Mouse (Mus musculus) liver, embryonic 16.5 days (tissue): ENCODE measurements around the gene Pde4dip. TPM values are rescaled to one million over a fixed set of nuclear protein-coding genes. Genes with fewer than 3 reads are reported as not detected.

Source experiments
- ATAC-seq: fragments of 200-750 bp; cut with Nextera tagmentation; 2 replicates; pipeline ENCODE4 v1.8.0; 2017; ENCODE audit warnings: low read depth, mild to moderate bottlenecking, moderate number of reproducible peaks, moderate library complexity
- H3K27ac ChIP-seq: fragments of 300-500 bp; sonication (generic); 2 replicates; pipeline ENCODE4 v1.5.1; 2014; ENCODE audit warnings: mild to moderate bottlenecking, low read length
- H3K27me3 ChIP-seq: fragments of 300-500 bp; sonication (generic); 2 replicates; pipeline ENCODE4 v1.6.1; 2014; ENCODE audit warnings: low read depth, low read length, mixed read lengths; ENCODE audit not compliant: control insufficient read depth, insufficient read depth
- H3K36me3 ChIP-seq: fragments of 300-500 bp; sonication (generic); 2 replicates; pipeline ENCODE4 v1.6.1; 2014; ENCODE audit warnings: mild to moderate bottlenecking; ENCODE audit not compliant: control insufficient read depth, insufficient read depth
- H3K4me1 ChIP-seq: fragments of 300-500 bp; sonication (generic); 2 replicates; pipeline ENCODE4 v1.6.1; 2014; ENCODE audit warnings: low read depth, low read length, mixed read lengths; ENCODE audit not compliant: control insufficient read depth
- H3K4me2 ChIP-seq: fragments of 300-500 bp; sonication (generic); 2 replicates; pipeline ENCODE4 v1.6.1; 2014; ENCODE audit warnings: low read depth, low read length, mixed read lengths
- H3K4me3 ChIP-seq: fragments of 300-500 bp; sonication (generic); 2 replicates; pipeline ENCODE4 v1.5.1; 2014; ENCODE audit warnings: low read depth, mild to moderate bottlenecking, low read length
- H3K9ac ChIP-seq: fragments of 300-500 bp; sonication (generic); 2 replicates; pipeline ENCODE4 v1.6.1; 2014; ENCODE audit warnings: low read depth, low read length
- H3K9me3 ChIP-seq: fragments of 300-500 bp; sonication (generic); replicated peaks from 2 replicates; pipeline ENCODE4 v1.6.1; 2016; ENCODE audit warnings: low read length; ENCODE audit not compliant: control insufficient read depth
- WGBS: fragments of 180-500 bp; shearing (Covaris S2); extraction: QIAGEN DNeasy Blood & Tissue Kit; methylation state at CpG from one replicate; pipeline ENCODE4 v1.1.7; 2014; ENCODE audit not compliant: insufficient replicate concordance; 5-methylcytosine and 5-hydroxymethylcytosine counted together
- polyA plus RNA-seq: library from polyadenylated mRNA; unstranded; fragments of >200 nt; fragmentation: Nextera tagmentation; extraction: Ambion mirVana; gene quantifications from 2 replicates; pipeline ENCODE4 v1.2.1, GENCODE M21; 2015

Pde4dip gene
- polyA plus RNA-seq, 1 experiment from 2014 or later, result 14.2 TPM

DNA sequence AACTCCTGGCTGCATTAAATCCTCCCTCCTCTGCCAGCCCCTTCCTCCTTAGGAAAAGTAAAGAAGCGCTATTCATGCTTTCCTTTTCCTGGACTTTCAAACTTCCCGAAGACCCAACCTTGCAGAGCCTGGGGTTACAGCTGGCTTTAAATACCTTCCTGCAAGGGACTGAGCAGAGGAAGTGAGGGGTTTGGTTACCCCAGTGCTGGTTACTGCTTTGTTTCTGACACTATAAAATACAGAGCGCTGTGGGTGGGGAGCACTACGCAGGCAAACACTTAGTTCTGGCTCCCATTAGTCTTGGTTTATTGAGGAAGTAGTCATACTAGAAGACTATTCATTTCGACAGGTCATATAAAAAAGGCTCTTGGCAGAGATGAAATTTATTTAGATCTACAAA lies 128.7 kb downstream of the Pde4dip start:
- H3K4me1 ChIP-seq, result peaks cover 2% of the 10 kb centered on the region
- H3K4me2 ChIP-seq, result no peak overlapping the region
- H3K9ac ChIP-seq, result no peak overlapping the region
- no peaks in the 10 kb centered on the region for H3K36me3 ChIP-seq
- H3K27me3 ChIP-seq, result no peaks in the 10 kb centered on the region
- ATAC-seq, result no peak
- no peak overlapping the region for H3K4me3 ChIP-seq
- H3K27ac ChIP-seq, result no peak overlapping the region
- H3K9me3 ChIP-seq, result no peaks in the 10 kb centered on the region
- 61% methylated on average over 5 of the region's 5 CpGs for WGBS

DNA sequence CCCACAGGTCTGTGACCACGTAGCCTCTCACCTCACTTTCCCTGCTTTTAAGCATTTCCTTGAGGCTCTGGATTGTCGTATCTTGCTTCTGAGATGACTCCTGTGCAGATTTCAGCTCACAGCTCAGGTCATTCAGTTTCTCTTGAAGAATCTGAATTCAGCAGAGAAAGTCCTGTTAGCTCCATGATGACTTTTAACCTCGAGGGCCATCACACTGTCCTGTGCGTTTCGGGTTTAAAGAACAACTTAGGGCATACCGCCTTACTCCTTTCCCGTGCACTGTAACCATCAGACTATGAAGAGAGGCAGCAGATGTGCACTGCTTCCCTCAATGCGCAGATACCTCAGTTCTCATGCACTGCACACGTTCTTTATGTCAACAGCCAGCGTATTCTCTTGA lies 131.0 kb downstream of the Pde4dip start:
- Histone ChIP-seq H3K4me3 (no peak overlapping the region), H3K4me1 (peaks cover 2% of the 10 kb centered on the region), H3K36me3 (no peaks in the 10 kb centered on the region; the same call in 1 of the 2 replicates), H3K9me3 (no peaks in the 10 kb centered on the region), H3K4me2 (no peak overlapping the region), H3K27ac (peak overlapping the region; percentile 36), H3K27me3 (no peaks in the 10 kb centered on the region), H3K9ac (no peak overlapping the region)
- 75% methylated on average over 10 of the region's 10 CpGs for WGBS
- no peak for ATAC-seq

GRCm38 (mm10) chr3:97756283-97757074 lies 132.0 kb downstream of the Pde4dip start:
- no peaks in the 10 kb centered on the region for H3K27me3 ChIP-seq
- peak; percentile 97 for ATAC-seq

GRCm38 (mm10) chr3:97755411-97755810 lies 133.1 kb downstream of the Pde4dip start:
- Histone ChIP-seq H3K27ac (no peak overlapping the region), H3K27me3 (no peaks in the 10 kb centered on the region), H3K4me2 (no peak overlapping the region), H3K9ac (no peak overlapping the region), H3K9me3 (no peaks in the 10 kb centered on the region), H3K4me1 (no peaks in the 10 kb centered on the region), H3K4me3 (no peak overlapping the region), H3K36me3 (no peaks in the 10 kb centered on the region; the same call in 1 of the 2 replicates)
- 73% methylated on average over 14 of the region's 14 CpGs for WGBS
- no peak for ATAC-seq

More at GRCm38 (mm10) chr3:97756283-97757074, 132.0 kb downstream of the Pde4dip start:
- no peak overlapping the region for H3K4me3 ChIP-seq
- H3K4me2 ChIP-seq, result no peak overlapping the region
- WGBS, result 65% methylated on average over 20 of the region's 20 CpGs
- H3K9me3 ChIP-seq, result no peaks in the 10 kb centered on the region
- peak overlapping the region; percentile 68 for H3K27ac ChIP-seq
- no peaks in the 10 kb centered on the region; the same call in 1 of the 2 replicates for H3K36me3 ChIP-seq
- H3K9ac ChIP-seq, result no peak overlapping the region
- H3K4me1 ChIP-seq, result no peaks in the 10 kb centered on the region

DNA sequence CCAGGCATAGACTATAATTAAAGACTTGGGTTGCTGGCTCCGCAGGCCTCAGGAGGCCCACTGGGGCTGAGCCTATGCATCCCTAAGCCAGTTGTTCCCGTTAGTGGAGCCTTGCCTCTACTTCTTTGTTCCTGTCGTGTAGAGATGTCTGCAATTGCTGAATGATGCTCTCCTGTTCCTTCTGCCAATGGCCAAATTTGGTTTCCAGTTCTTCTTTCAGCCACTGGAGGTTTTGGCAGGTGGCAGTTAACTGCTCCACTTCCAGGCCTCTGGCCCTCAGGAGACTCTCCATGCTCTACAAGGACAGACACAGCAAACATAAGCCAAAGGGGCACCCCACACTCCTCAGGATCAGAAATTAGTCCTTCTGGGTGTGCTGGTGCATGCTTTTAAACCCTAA lies 135.6 kb downstream of the Pde4dip start:
- 68% methylated on average over 3 of the region's 3 CpGs for WGBS
- H3K4me1 ChIP-seq, result no peaks in the 10 kb centered on the region
- H3K9me3 ChIP-seq, result no peaks in the 10 kb centered on the region
- no peak for ATAC-seq
- no peak overlapping the region for H3K27ac ChIP-seq
- H3K36me3 ChIP-seq, result no peaks in the 10 kb centered on the region; the same call in 1 of the 2 replicates
- no peak overlapping the region for H3K4me2 ChIP-seq
- H3K9ac ChIP-seq, result no peak overlapping the region
- no peak overlapping the region for H3K4me3 ChIP-seq
- no peaks in the 10 kb centered on the region for H3K27me3 ChIP-seq

DNA sequence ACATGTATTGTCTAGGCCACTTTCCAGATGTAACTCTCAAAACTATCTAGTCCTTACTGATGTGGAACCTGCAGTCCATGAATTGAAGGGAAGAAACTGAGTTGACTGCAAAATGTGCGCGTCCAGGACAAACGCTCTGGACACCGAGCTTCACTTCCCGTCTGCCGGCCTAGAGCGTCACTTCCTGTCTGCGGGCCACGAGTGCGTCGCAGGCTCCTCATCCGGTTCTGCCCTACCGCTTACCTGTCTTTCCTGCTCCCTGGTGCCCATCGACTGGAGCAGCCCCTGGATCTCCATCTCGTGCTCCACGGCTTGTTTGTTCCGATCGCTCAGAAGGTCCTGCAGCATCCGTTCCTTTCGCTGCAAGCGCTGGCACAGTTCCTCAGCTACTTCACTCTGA lies 136.9 kb downstream of the Pde4dip start:
- H3K27me3 ChIP-seq, result no peaks in the 10 kb centered on the region
- no peak overlapping the region for H3K4me3 ChIP-seq
- H3K36me3 ChIP-seq, result no peaks in the 10 kb centered on the region; the same call in 1 of the 2 replicates
- no peak overlapping the region for H3K4me2 ChIP-seq
- 83% methylated on average over 21 of the region's 21 CpGs for WGBS
- no peak overlapping the region for H3K27ac ChIP-seq
- no peaks in the 10 kb centered on the region for H3K9me3 ChIP-seq
- H3K9ac ChIP-seq, result no peak overlapping the region
- ATAC-seq, result no peak
- no peaks in the 10 kb centered on the region for H3K4me1 ChIP-seq

GRCm38 (mm10) chr3:97748789-97749188 lies 139.7 kb downstream of the Pde4dip start:
- Histone ChIP-seq H3K4me1 (no peaks in the 10 kb centered on the region), H3K27me3 (no peaks in the 10 kb centered on the region), H3K9ac (no peak overlapping the region), H3K4me2 (no peak overlapping the region), H3K27ac (no peak overlapping the region), H3K4me3 (no peak overlapping the region), H3K36me3 (peaks cover 3% of the 10 kb centered on the region; the same call in 1 of the 2 replicates), H3K9me3 (no peaks in the 10 kb centered on the region)
- WGBS, result 68% methylated on average over 10 of the region's 10 CpGs
- no peak for ATAC-seq

GRCm38 (mm10) chr3:97742841-97743240 lies 145.7 kb downstream of the Pde4dip start:
- Histone ChIP-seq H3K4me2 (no peak overlapping the region), H3K4me3 (no peak overlapping the region), H3K9ac (no peak overlapping the region), H3K9me3 (no peaks in the 10 kb centered on the region), H3K27me3 (no peaks in the 10 kb centered on the region), H3K27ac (no peak overlapping the region), H3K36me3 (peaks cover 3% of the 10 kb centered on the region; the same call in 1 of the 2 replicates), H3K4me1 (no peaks in the 10 kb centered on the region)
- WGBS, result 68% methylated on average over 8 of the region's 8 CpGs
- ATAC-seq, result no peak

DNA sequence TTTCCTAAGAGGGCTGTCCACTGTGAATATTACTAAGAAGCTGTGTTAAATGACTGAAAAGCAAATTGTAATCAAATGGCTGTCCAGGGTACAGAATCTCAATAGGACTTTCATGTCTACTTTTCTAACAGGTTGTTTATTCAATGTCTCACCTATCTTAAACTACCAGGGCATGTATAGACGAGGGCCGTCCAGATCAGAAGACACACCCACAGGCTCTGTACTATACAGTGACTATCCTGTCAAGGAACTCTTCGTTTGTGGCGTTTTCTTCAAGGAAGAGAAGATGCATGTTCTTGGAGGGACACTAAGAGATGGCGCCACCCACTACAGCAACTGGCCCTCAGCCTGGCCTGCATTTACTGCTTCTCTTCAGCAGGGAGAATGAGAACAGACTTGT lies 152.9 kb downstream of the Pde4dip start:
- Histone ChIP-seq H3K27me3 (no peaks in the 10 kb centered on the region), H3K27ac (no peak overlapping the region), H3K4me3 (no peak overlapping the region), H3K9me3 (no peaks in the 10 kb centered on the region), H3K4me2 (no peak overlapping the region), H3K9ac (no peak overlapping the region), H3K4me1 (no peaks in the 10 kb centered on the region), H3K36me3 (no peaks in the 10 kb centered on the region)
- WGBS, result 64% methylated on average over 5 of the region's 5 CpGs
- ATAC-seq, result no peak
